Mouse (Mus musculus): ENCODE measurements at regions not wholly inside any gene's neighbourhood (a gene's known extent, or its start where the extent isn't known, plus 50 kb on each side); places are given as distances from the start of the nearest gene placed in this dataset.
A peak's percentile ranks its signal among the peaks of the same experiment; 100 is the strongest.

DNA sequence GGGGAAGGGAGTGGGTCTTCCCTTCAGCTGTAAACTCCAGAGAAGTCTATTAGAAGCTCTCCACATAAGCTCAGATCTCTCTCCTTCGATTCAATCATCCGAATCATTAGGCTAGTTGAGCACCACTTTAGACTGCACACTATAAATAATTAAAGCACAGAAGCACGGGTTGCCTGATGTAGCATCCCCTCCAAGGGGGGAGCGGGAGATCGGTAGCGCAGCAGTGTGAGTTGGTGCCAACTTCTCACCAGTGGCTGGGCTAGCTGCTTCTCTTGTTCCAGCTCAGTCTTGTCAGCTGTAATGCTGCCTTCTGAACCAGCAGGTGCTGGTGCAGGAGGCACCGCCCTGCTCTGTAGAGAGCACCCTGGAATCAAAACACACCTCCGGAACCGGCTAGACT is 78.6 kb downstream of the A830031A19Rik start:
- DNase-seq (ENCODE audit: low read depth, low spot score): no peak

- no peak for DNase-seq (ENCODE audit: low read depth, low spot score)
Measured at GRCm38 (mm10) chr11:23994160-23994559, 80.7 kb downstream of the A830031A19Rik start.

DNA sequence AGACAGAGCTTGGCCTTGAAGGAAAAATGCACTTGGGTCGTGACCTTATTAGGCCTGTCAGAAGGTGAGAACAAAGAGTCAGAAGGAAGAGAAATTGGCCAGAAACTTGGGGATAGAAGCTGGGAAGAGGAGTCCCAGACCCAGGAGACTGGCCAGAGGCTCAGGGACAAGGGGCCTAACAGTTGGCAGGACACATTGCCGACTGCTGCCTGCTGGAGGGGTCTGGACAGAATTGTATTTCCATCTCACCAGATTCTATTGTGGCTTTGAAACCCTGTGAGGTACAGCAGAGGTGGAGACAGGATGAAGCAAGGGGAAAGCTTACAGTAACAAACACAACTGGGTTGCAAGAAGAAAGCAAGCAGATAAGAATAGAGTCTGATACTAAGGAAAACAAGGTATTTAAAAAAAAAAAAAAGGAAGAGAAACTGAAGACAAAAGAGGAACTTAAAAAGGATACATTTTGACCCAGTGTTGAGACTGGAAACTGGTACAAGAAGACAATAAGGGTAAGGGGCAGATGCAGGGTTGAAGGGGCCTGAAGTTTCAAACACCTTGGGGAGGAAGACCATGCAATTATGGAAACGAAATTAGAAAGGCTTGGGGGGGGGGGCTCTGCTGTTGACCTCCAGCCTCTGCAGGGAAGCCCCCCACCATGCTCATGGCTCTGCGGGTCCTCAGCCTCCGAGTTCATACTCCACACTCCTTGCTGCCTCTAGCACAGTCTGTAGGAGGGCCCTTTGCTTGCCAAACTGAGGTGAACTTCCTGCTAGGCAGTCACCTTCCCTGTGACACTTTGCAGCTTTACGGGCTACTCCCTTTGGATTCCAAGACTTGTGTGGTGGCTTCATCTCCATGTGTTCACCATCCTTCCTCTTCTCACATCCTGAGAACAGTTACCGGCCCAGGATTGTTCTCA is 87.1 kb downstream of the A830031A19Rik start:
- DNase-seq (ENCODE audit: low read depth, low spot score): no peak

DNA sequence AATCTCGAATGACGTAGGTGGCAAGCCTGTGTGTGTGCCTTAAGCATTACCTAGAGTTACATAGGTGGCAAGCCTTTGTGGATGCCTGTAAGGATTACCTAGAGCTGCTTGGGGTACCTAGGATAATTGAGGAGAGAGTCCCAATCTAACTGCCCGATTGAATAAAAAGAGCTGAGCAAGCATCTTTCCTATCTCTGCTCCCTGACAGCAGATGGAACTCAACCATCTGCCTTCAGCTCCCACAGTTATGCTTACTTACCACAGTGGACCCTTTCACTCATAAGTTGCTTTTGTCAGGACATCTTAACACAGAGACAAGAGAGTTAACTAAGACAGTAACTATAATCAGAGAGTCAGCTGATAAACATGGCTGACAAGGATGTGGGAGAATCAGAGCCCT is 89.6 kb downstream of the A830031A19Rik start:
- DNase-seq (ENCODE audit: low read depth, low spot score): no peak

DNA sequence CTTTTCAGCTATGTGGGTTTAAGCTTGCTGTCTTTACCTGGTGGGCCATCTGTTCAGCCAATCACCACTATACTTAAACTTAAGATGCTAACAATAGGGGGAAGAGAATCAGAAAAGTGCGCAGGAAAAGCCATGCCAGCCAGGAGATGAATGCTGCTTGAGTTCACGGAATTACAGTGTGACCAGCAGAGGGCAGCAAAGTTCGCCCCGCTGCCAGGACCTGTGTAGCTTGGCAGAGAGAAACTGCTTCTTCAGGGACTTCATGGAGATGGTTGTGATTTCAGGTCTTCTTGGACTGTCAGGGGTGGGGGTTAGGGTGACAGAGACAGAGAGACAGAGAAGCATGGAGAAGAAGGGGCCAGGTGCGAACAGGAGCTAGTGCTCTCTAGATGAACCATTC is 84.3 kb upstream of the Papolg start:
- peak; percentile 86 for DNase-seq (ENCODE audit: low read depth, low spot score)

DNA sequence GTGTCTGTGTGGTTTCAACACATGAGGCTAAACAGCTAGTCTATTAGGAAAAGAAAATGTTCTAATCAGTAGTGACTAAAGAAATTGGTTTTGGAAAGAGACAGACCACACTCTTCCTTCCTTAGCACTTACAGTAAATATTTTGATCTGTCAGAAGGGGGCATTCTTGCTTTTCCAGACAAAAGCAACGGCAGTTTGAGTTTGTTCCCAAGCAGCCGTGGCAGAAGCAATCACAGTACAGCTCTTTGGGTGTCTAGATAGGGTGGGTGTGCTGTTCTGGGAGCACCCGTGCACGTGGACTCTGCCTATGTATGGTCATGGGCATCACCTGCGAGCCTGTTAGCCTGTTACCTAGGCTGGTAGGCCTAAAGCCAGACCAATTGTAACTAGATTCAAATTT is 83.2 kb upstream of the Papolg start:
- no peak for DNase-seq (ENCODE audit: low read depth, low spot score)

DNA sequence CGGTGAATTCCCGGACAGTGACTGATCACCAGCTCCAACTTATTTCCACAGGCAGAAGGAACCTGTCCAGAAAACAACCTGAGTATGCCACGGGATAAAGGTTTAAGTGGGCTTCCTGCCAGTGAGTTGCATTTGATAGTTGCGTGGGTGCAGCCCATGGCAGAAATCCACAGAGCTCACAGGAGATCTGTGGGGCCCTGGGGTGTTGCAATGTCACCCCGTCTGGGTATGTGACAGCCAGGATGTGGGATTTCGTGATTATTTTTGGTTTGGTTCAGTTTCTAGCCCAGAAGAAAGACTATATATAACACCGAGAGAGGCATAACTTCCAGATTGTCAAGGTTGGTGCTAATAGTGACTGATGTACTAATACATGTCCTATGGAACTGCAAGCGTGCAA is 82.0 kb upstream of the Papolg start:
- DNase-seq (ENCODE audit: low read depth, low spot score): no peak

GRCm38 (mm10) chr11:23954323-23954722 is 59.3 kb upstream of the Papolg start:
- DNase-seq (ENCODE audit: low read depth, low spot score): peak; percentile 53

DNA sequence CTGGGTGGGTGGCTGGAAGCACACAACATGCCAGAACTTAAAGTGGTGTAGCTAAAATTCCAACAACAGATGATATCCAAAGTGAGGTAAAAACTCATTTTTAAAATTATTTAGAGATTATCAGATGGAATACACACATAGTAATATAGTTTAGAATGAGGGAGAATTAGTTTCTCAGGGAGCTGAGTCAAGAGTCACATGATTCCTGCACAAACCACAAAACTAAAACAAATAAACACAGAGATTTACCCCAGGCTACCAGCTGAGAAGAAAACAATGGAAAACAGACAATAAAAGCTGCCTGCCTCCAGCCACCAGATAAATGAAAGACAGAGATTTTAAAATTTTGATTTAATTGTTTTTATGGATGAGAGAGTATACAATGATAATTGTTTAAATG is 50.9 kb upstream of the Papolg start:
- DNase-seq (ENCODE audit: low read depth, low spot score): no peak

Data from ZHBTc4 (cell line).